Mouse (Mus musculus) CH12F3 (cell line): ENCODE results near the gene Olfr1243.
"Not testable (repeated sequence)": the region's sequence is repeated elsewhere in the genome, so short reads cannot be mapped to it uniquely, and the experiment has no call there.

ENCODE experiments used
- in situ Hi-C: fragments of 300-500 bp; cut with MboI; formaldehyde crosslinking; loops from 2 replicates; pipeline ENCODE4 v1.14.3; 2020; ENCODE audit warnings: low sequenced_read_pairs

Olfr1243 gene

GRCm38 (mm10) chr2:89531387-89531786 lies at the start of gene Olfr1243:
Gene Olfr1243 (minus strand): TSS chr2:89531487.
- in situ Hi-C loops = no loop called here

- in situ Hi-C loops = no loop called here
Observed at GRCm38 (mm10) chr2:89578347-89578746, 47.1 kb upstream of the Olfr1243 start, which contains the start of gene Olfr1245. Gene Olfr1245 (minus strand): TSS chr2:89578447.

- in situ Hi-C loops = not testable (repeated sequence)
Observed at GRCm38 (mm10) chr2:89562706-89563105, 31.4 kb upstream of the Olfr1243 start.

GRCm38 (mm10) chr2:89544516-89544915 lies 13.2 kb upstream of the Olfr1243 start:
- in situ Hi-C loops = no loop called here

GRCm38 (mm10) chr2:89539923-89540322 lies 8.6 kb upstream of the Olfr1243 start:
- in situ Hi-C loops = no loop called here

GRCm38 (mm10) chr2:89498235-89498634 lies 33.1 kb downstream of the Olfr1243 start, which contains the start of gene Olfr1242:
Gene Olfr1242 (minus strand): TSS chr2:89498335.
- in situ Hi-C loops = no loop called here

GRCm38 (mm10) chr2:89487026-89487425 lies 44.3 kb downstream of the Olfr1243 start, which contains the start of gene Olfr1241:
Gene Olfr1241 (minus strand): TSS chr2:89487126.
- in situ Hi-C loops = no loop called here
